Mouse (Mus musculus): ENCODE measurements around the gene Mc3r. TPM values are rescaled to one million over a fixed set of nuclear protein-coding genes. Genes with fewer than 3 reads are reported as not detected.
A peak's percentile ranks its signal among the peaks of the same experiment; 100 is the strongest.

The Mc3r gene
- polyA plus RNA-seq, 1 experiment from 2014 or later = 0.20 TPM

DNA sequence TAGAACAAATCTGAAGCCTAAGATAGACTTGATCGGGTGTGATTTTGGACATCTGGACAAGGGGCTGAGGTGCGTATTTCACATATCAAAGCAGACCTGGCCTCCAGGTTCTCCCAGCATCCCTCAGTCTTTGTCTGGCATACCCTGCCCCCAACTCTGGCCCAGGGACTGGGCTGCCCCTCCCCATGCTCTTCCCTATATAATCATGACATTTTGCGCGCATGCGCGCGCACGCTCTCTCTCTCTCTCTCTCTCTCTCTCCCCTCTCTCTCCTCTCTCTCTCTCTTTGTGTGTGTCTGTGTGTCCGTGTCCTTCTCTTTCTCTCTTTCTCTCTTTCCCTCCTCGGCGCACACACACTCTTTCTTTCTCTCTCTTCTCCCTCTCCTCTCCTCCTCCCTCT is 21.6 kb downstream of the Mc3r start:
- Histone ChIP-seq H3K4me1 (replicated peaks; ENCODE audit: control insufficient read depth, insufficient read depth, low read length) (peaks cover 21% of the 10 kb centered on the region), H3K36me3 (ENCODE audit: control insufficient read depth, insufficient read depth) (no peaks in the 10 kb centered on the region), H3K9me3 (ENCODE audit: control insufficient read depth, low read length) (no peaks in the 10 kb centered on the region), H3K4me3 (replicated peaks; ENCODE audit: low read length) (no peak overlapping the region), H3K27me3 (replicated peaks; ENCODE audit: control insufficient read depth, insufficient read depth, low read length) (no peaks in the 10 kb centered on the region), H3K9ac (replicated peaks; ENCODE audit: low read depth, low read length) (peak overlapping the region; percentile 12), H3K27ac (ENCODE audit: low read length) (peak overlapping the region; percentile 82), H3K4me2 (ENCODE audit: low read length) (peak overlapping the region; percentile 14; the same call in 1 of the 2 replicates)
- peak; percentile 30 for ATAC-seq
- 65% methylated on average over 11 of the region's 11 CpGs for WGBS

DNA sequence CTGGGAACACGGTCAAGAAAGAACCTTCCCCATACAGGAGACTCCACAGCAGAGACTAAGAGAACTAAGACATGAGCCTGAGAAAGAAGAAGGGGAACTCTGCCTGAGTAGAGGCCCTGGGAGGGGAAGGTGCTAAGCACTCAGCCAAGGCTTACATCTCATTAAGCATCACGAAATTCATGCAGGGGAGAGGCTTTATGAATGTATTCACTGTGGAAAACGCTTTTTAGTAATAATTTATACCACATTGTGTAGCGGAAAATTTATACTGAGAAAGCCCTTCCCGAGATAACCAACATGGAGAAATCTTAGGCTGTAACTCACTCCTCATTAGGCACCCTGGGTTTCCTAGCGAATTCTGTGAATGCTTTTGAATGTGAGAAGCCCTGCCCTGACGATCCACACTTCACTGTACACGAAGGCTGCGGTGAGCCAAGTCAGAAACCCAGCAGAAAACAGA is 22.2 kb downstream of the Mc3r start:
- no peak overlapping the region for H3K4me3 ChIP-seq (replicated peaks; ENCODE audit: low read length)
- H3K4me1 ChIP-seq (replicated peaks; ENCODE audit: control insufficient read depth, insufficient read depth, low read length) = peaks cover 21% of the 10 kb centered on the region
- peak overlapping the region; percentile 12 for H3K9ac ChIP-seq (replicated peaks; ENCODE audit: low read depth, low read length)
- H3K4me2 ChIP-seq (ENCODE audit: low read length) = peak overlapping the region; percentile 14
- no peaks in the 10 kb centered on the region for H3K27me3 ChIP-seq (replicated peaks; ENCODE audit: control insufficient read depth, insufficient read depth, low read length)
- peak overlapping the region; percentile 82 for H3K27ac ChIP-seq (ENCODE audit: low read length)
- ATAC-seq = peak; percentile 80
- WGBS = 12% methylated on average over 9 of the region's 9 CpGs
- H3K9me3 ChIP-seq (ENCODE audit: control insufficient read depth, low read length) = no peaks in the 10 kb centered on the region
- no peaks in the 10 kb centered on the region for H3K36me3 ChIP-seq (ENCODE audit: control insufficient read depth, insufficient read depth)

DNA sequence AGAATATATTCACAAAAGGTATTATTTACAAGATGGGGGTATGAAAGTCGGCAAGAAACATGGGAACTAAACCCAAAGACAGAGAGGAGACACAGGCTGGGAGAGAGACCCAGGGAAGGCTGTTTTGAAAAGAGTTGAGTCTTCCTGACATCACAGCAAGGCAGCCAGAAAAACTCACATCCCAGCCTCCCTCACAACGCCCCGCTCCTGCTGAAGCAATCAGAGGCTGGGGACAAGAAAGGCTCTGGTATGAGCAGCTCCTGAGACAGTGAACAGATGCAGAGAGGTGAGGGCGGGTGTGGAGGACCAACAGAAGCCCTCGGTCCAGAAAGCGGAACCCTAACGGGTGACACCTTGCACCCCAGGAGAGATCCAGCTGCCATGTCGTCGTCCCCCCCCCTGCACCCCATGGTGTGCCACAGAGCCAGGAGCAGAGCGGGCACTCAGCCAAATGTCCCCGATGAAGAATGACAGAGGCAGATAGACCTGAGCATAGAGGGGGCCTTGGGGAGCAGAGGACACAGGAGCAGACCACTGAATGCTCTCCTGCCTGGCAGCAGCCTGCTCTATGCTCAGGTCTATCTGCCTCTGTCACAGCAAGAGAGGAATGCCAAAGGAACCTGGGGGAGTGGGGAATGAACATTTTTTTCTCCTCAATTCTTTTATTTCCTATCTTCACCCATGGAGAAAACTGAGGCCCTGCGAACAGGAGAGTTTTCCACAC is 22.8 kb downstream of the Mc3r start:
- H3K36me3 ChIP-seq (ENCODE audit: control insufficient read depth, insufficient read depth) = no peaks in the 10 kb centered on the region
- H3K9me3 ChIP-seq (ENCODE audit: control insufficient read depth, low read length) = no peaks in the 10 kb centered on the region
- peaks cover 21% of the 10 kb centered on the region for H3K4me1 ChIP-seq (replicated peaks; ENCODE audit: control insufficient read depth, insufficient read depth, low read length)
- peak; percentile 63 for ATAC-seq
- H3K4me3 ChIP-seq (replicated peaks; ENCODE audit: low read length) = no peak overlapping the region
- H3K4me2 ChIP-seq (ENCODE audit: low read length) = 0 out of 2 replicates have a peak overlapping the region, but pooled peaks have one; percentile 14
- no peaks in the 10 kb centered on the region for H3K27me3 ChIP-seq (replicated peaks; ENCODE audit: control insufficient read depth, insufficient read depth, low read length)
- 36% methylated on average over 12 of the region's 12 CpGs for WGBS
- peak overlapping the region; percentile 49 for H3K9ac ChIP-seq (replicated peaks; ENCODE audit: low read depth, low read length)
- peak overlapping the region; percentile 82 for H3K27ac ChIP-seq (ENCODE audit: low read length)

DNA sequence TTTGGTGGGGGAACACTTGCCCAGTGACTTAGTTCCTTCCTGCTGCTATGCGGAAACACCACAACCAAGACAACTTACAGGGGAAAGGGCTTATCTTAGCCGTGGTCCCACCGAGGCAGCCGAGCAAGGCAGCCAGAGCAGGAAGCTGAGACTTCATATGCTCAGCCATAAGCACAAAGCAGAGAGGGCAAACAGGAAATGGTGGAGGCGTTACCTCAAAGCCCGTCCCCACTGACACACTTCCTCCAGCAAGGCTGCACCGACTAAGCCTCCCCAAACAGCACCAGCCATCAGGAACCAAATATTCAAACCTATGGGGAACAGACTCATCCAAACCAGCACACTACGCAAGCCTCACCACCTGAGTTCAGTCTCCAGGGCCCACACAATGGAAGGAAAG is 26.4 kb downstream of the Mc3r start:
- Histone ChIP-seq H3K4me3 (replicated peaks; ENCODE audit: low read length) (no peak overlapping the region), H3K36me3 (ENCODE audit: control insufficient read depth, insufficient read depth) (no peaks in the 10 kb centered on the region), H3K9ac (replicated peaks; ENCODE audit: low read depth, low read length) (no peak overlapping the region), H3K4me1 (replicated peaks; ENCODE audit: control insufficient read depth, insufficient read depth, low read length) (peaks cover 20% of the 10 kb centered on the region), H3K27ac (ENCODE audit: low read length) (no peak overlapping the region), H3K9me3 (ENCODE audit: control insufficient read depth, low read length) (no peaks in the 10 kb centered on the region), H3K4me2 (ENCODE audit: low read length) (no peak overlapping the region), H3K27me3 (replicated peaks; ENCODE audit: control insufficient read depth, insufficient read depth, low read length) (no peaks in the 10 kb centered on the region)
- WGBS = 86% methylated on average over 8 of the region's 8 CpGs
- no peak for ATAC-seq

DNA sequence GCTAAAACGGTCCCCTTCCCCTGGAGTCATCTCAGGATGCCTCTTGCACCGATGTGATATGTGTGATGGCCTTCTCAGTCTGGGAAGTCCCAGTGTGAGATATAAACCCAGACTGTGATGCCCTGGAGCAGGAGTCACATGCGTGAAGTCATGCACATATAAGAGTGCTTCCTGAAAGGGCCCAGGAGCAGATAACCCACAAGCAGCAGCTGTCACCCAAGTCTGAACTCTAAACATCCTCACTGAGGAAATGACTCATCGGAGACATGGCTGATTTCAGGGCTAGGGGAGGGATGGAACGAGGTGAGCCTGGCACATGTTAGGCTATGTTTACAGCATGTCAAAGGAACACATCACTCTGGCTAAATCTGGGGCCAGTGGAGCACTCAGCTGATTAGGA is 27.9 kb downstream of the Mc3r start:
- Histone ChIP-seq H3K36me3 (ENCODE audit: control insufficient read depth, insufficient read depth) (no peaks in the 10 kb centered on the region), H3K27me3 (replicated peaks; ENCODE audit: control insufficient read depth, insufficient read depth, low read length) (no peaks in the 10 kb centered on the region), H3K27ac (ENCODE audit: low read length) (no peak overlapping the region), H3K4me1 (replicated peaks; ENCODE audit: control insufficient read depth, insufficient read depth, low read length) (peaks cover 5% of the 10 kb centered on the region), H3K4me2 (ENCODE audit: low read length) (no peak overlapping the region), H3K4me3 (replicated peaks; ENCODE audit: low read length) (no peak overlapping the region), H3K9me3 (ENCODE audit: control insufficient read depth, low read length) (no peaks in the 10 kb centered on the region), H3K9ac (replicated peaks; ENCODE audit: low read depth, low read length) (no peak overlapping the region)
- 86% methylated on average over 5 of the region's 5 CpGs for WGBS
- ATAC-seq = no peak

DNA sequence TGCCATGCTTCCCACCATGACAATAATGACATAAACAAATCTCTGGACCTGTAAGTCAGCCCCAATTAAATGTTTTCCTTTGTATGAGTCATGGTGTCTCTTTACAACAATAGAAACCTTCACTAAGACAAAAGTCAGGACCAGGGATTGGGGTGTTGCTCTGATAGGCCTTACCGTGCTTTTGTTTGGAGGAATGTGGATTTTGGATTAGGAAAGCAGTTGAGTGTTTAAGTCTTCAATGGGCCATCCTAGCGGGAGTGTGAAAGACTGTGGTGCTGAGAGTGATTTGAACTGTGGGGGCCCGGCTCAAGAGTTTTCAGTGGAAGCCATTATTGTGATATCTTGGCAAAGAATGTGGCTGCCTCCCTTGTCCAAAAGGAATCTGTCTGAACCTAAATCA is 30.7 kb downstream of the Mc3r start:
- H3K9ac ChIP-seq (replicated peaks; ENCODE audit: low read depth, low read length) = no peak overlapping the region
- ATAC-seq = no peak
- 62% methylated on average over 3 of the region's 3 CpGs for WGBS
- H3K4me2 ChIP-seq (ENCODE audit: low read length) = no peak overlapping the region
- no peaks in the 10 kb centered on the region for H3K36me3 ChIP-seq (ENCODE audit: control insufficient read depth, insufficient read depth)
- H3K27ac ChIP-seq (ENCODE audit: low read length) = no peak overlapping the region
- peaks cover 10% of the 10 kb centered on the region for H3K4me1 ChIP-seq (replicated peaks; ENCODE audit: control insufficient read depth, insufficient read depth, low read length)
- no peaks in the 10 kb centered on the region for H3K9me3 ChIP-seq (ENCODE audit: control insufficient read depth, low read length)
- no peak overlapping the region for H3K4me3 ChIP-seq (replicated peaks; ENCODE audit: low read length)
- no peaks in the 10 kb centered on the region for H3K27me3 ChIP-seq (replicated peaks; ENCODE audit: control insufficient read depth, insufficient read depth, low read length)

DNA sequence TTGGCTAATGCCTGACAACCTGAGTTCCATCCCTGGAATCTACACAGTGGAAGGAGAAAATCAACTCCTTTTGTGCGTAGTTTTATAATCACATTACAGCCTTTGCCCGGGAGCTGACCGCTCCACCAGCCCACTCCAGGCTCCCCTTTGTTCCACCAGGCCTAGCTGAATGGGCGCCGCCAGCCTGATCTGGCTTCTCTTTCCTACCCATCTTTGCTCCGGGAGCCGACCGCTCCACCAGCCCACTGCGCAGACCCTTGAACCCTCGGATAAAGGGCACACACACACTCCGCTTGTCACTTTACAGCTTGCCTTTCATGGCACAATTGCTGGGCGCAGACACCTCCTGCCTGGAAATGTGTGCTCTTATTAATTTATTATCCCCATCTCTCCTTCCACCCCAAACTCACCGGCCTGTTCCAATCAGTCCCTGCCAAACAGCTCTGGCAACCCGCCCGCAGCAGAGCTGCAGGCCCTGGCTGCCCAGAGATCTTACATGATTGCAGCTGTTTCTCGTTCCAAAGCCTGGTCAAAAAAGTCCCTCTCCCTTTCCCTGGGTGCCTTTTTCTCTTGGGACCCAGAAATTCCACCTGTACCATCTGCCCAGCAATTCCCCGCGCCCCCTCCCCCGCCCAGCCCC is 33.9 kb downstream of the Mc3r start:
- peak overlapping the region; percentile 23 for H3K4me2 ChIP-seq (ENCODE audit: low read length)
- H3K4me1 ChIP-seq (replicated peaks; ENCODE audit: control insufficient read depth, insufficient read depth, low read length) = peaks cover 10% of the 10 kb centered on the region
- peak; percentile 87 for ATAC-seq
- peak overlapping the region; percentile 37 for H3K9ac ChIP-seq (replicated peaks; ENCODE audit: low read depth, low read length)
- H3K27ac ChIP-seq (ENCODE audit: low read length) = peak overlapping the region; percentile 75
- no peaks in the 10 kb centered on the region for H3K9me3 ChIP-seq (ENCODE audit: control insufficient read depth, low read length)
- H3K36me3 ChIP-seq (ENCODE audit: control insufficient read depth, insufficient read depth) = no peaks in the 10 kb centered on the region
- 24% methylated on average over 19 of the region's 19 CpGs for WGBS
- no peak overlapping the region for H3K4me3 ChIP-seq (replicated peaks; ENCODE audit: low read length)
- no peaks in the 10 kb centered on the region for H3K27me3 ChIP-seq (replicated peaks; ENCODE audit: control insufficient read depth, insufficient read depth, low read length)

DNA sequence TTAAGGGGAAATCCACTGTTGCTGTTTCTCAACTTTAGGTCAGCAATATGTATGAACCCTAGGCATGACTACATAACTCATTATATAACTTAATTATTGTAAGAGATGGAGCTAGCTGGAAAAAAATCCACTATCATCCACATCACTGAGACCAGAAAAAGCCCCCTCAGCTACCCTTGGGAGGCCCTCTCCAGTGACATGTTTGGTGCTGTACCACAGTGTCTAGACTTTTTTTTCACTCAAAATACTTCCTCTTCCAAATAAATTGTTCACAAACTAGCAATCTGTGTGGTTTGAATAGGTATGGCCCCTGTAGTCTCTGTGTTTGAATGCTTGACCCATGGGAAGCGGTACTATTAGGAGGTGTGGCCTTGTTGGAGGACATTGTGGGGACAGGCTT is 39.4 kb downstream of the Mc3r start:
- Histone ChIP-seq H3K27ac (ENCODE audit: low read length) (no peak overlapping the region), H3K27me3 (replicated peaks; ENCODE audit: control insufficient read depth, insufficient read depth, low read length) (no peaks in the 10 kb centered on the region), H3K9me3 (ENCODE audit: control insufficient read depth, low read length) (no peaks in the 10 kb centered on the region), H3K36me3 (ENCODE audit: control insufficient read depth, insufficient read depth) (no peaks in the 10 kb centered on the region), H3K4me3 (replicated peaks; ENCODE audit: low read length) (no peak overlapping the region), H3K4me2 (ENCODE audit: low read length) (no peak overlapping the region), H3K9ac (replicated peaks; ENCODE audit: low read depth, low read length) (no peak overlapping the region), H3K4me1 (replicated peaks; ENCODE audit: control insufficient read depth, insufficient read depth, low read length) (peaks cover 11% of the 10 kb centered on the region)
- 90% methylated on average over 1 of the region's 1 CpGs for WGBS
- no peak for ATAC-seq

DNA sequence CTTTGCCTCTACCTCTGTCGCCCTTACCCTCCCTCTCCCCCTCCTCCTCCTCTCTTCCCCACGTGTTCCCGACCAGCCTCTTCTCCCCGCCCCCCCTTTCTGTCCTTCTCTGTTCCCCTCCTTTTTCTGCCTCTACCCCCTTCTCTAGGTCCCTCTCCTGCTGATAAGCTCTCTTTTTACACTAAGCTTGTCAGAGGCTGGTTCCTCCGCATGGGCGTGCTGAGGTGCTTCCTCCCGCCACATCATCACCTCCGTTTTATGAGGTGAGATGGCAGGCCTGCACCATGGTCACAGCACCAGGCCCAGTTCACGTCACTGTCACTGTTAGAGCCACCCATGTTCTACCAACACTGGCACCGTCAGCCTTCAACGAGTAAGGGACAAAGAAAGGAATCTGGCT is 40.7 kb downstream of the Mc3r start:
- Histone ChIP-seq H3K9ac (replicated peaks; ENCODE audit: low read depth, low read length) (no peak overlapping the region), H3K9me3 (ENCODE audit: control insufficient read depth, low read length) (no peaks in the 10 kb centered on the region), H3K27me3 (replicated peaks; ENCODE audit: control insufficient read depth, insufficient read depth, low read length) (no peaks in the 10 kb centered on the region), H3K27ac (ENCODE audit: low read length) (no peak overlapping the region), H3K4me1 (replicated peaks; ENCODE audit: control insufficient read depth, insufficient read depth, low read length) (peaks cover 16% of the 10 kb centered on the region), H3K36me3 (ENCODE audit: control insufficient read depth, insufficient read depth) (no peaks in the 10 kb centered on the region), H3K4me2 (ENCODE audit: low read length) (no peak overlapping the region), H3K4me3 (replicated peaks; ENCODE audit: low read length) (no peak overlapping the region)
- ATAC-seq = peak; percentile 23; the same call in 1 of the 2 replicates
- 20% methylated on average over 11 of the region's 11 CpGs for WGBS
